Mouse (Mus musculus): ENCODE data around the gene Tas1r1.

The Tas1r1 gene

GRCm38 (mm10) chr4:152019073-152019472 is 19.3 kb downstream of the Tas1r1 start:
- in situ Hi-C loops (cut with MboI; ENCODE audit: low pct_unique_long_range_greater_than_20kb in 1 of 2, low sequenced_read_pairs in 2 of 2, unreplicated experiment in 1 of 2), result no loop called here

GRCm38 (mm10) chr4:152013036-152013813 is 25.1 kb downstream of the Tas1r1 start:
- in situ Hi-C loops (cut with MboI; ENCODE audit: low pct_unique_long_range_greater_than_20kb in 1 of 2, low sequenced_read_pairs in 2 of 2, unreplicated experiment in 1 of 2), result no loop called here

GRCm38 (mm10) chr4:152012109-152012508 is 26.3 kb downstream of the Tas1r1 start:
- in situ Hi-C loops (cut with MboI; ENCODE audit: low pct_unique_long_range_greater_than_20kb in 1 of 2, low sequenced_read_pairs in 2 of 2, unreplicated experiment in 1 of 2), result no loop called here

- in situ Hi-C loops (cut with MboI; ENCODE audit: low pct_unique_long_range_greater_than_20kb in 1 of 2, low sequenced_read_pairs in 2 of 2, unreplicated experiment in 1 of 2), result no loop called here
Observed at GRCm38 (mm10) chr4:152011171-152011760, 27.1 kb downstream of the Tas1r1 start.

GRCm38 (mm10) chr4:152010707-152011134 is 27.6 kb downstream of the Tas1r1 start:
- in situ Hi-C loops (cut with MboI; ENCODE audit: low pct_unique_long_range_greater_than_20kb in 1 of 2, low sequenced_read_pairs in 2 of 2, unreplicated experiment in 1 of 2), result no loop called here

- in situ Hi-C loops (cut with MboI; ENCODE audit: low pct_unique_long_range_greater_than_20kb in 1 of 2, low sequenced_read_pairs in 2 of 2, unreplicated experiment in 1 of 2), result no loop called here
Observed at GRCm38 (mm10) chr4:152010091-152010706, 28.2 kb downstream of the Tas1r1 start.

- in situ Hi-C loops (cut with MboI; ENCODE audit: low pct_unique_long_range_greater_than_20kb in 1 of 2, low sequenced_read_pairs in 2 of 2, unreplicated experiment in 1 of 2), result no loop called here
Observed at GRCm38 (mm10) chr4:152009076-152010051, 29.0 kb downstream of the Tas1r1 start.

- in situ Hi-C loops (cut with MboI; ENCODE audit: low pct_unique_long_range_greater_than_20kb in 1 of 2, low sequenced_read_pairs in 2 of 2, unreplicated experiment in 1 of 2), result no loop called here
Observed at GRCm38 (mm10) chr4:152008622-152009075, 29.7 kb downstream of the Tas1r1 start, which contains the start of gene Klhl21. TSS of gene Klhl21 (plus strand) at chr4:152008803.

GRCm38 (mm10) chr4:152008148-152008500 is 30.2 kb downstream of the Tas1r1 start:
- in situ Hi-C loops (cut with MboI; ENCODE audit: low pct_unique_long_range_greater_than_20kb in 1 of 2, low sequenced_read_pairs in 2 of 2, unreplicated experiment in 1 of 2), result no loop called here

GRCm38 (mm10) chr4:152007481-152008147 is 30.8 kb downstream of the Tas1r1 start:
- in situ Hi-C loops (cut with MboI; ENCODE audit: low pct_unique_long_range_greater_than_20kb in 1 of 2, low sequenced_read_pairs in 2 of 2, unreplicated experiment in 1 of 2), result no loop called here

- in situ Hi-C loops (cut with MboI; ENCODE audit: low pct_unique_long_range_greater_than_20kb in 1 of 2, low sequenced_read_pairs in 2 of 2, unreplicated experiment in 1 of 2), result no loop called here
Observed at GRCm38 (mm10) chr4:152006812-152007211, 31.6 kb downstream of the Tas1r1 start.

GRCm38 (mm10) chr4:152006137-152006536 is 32.2 kb downstream of the Tas1r1 start:
- in situ Hi-C loops (cut with MboI; ENCODE audit: low pct_unique_long_range_greater_than_20kb in 1 of 2, low sequenced_read_pairs in 2 of 2, unreplicated experiment in 1 of 2), result no loop called here

- in situ Hi-C loops (cut with MboI; ENCODE audit: low pct_unique_long_range_greater_than_20kb in 1 of 2, low sequenced_read_pairs in 2 of 2, unreplicated experiment in 1 of 2), result no loop called here
Observed at GRCm38 (mm10) chr4:152002063-152002462, 36.3 kb downstream of the Tas1r1 start.

GRCm38 (mm10) chr4:152001335-152001734 is 37.0 kb downstream of the Tas1r1 start:
- in situ Hi-C loops (cut with MboI; ENCODE audit: low pct_unique_long_range_greater_than_20kb in 1 of 2, low sequenced_read_pairs in 2 of 2, unreplicated experiment in 1 of 2), result no loop called here

- in situ Hi-C loops (cut with MboI; ENCODE audit: low pct_unique_long_range_greater_than_20kb in 1 of 2, low sequenced_read_pairs in 2 of 2, unreplicated experiment in 1 of 2), result no loop called here
Observed at GRCm38 (mm10) chr4:152000906-152001305, 37.5 kb downstream of the Tas1r1 start.

- in situ Hi-C loops (cut with MboI; ENCODE audit: low pct_unique_long_range_greater_than_20kb in 1 of 2, low sequenced_read_pairs in 2 of 2, unreplicated experiment in 1 of 2), result no loop called here
Observed at GRCm38 (mm10) chr4:151999481-151999880, 38.9 kb downstream of the Tas1r1 start.

- in situ Hi-C loops (cut with MboI; ENCODE audit: low pct_unique_long_range_greater_than_20kb in 1 of 2, low sequenced_read_pairs in 2 of 2, unreplicated experiment in 1 of 2), result no loop called here
Observed at GRCm38 (mm10) chr4:151997701-151998100, 40.7 kb downstream of the Tas1r1 start.

GRCm38 (mm10) chr4:151996951-151997222 is 41.5 kb downstream of the Tas1r1 start:
- in situ Hi-C loops (cut with MboI; ENCODE audit: low pct_unique_long_range_greater_than_20kb in 1 of 2, low sequenced_read_pairs in 2 of 2, unreplicated experiment in 1 of 2), result no loop called here

Measured in mouse embryonic stem cell (cell line).